ENCODE assay signal across 8 mouse cellular contexts in the genomic region with DNA sequence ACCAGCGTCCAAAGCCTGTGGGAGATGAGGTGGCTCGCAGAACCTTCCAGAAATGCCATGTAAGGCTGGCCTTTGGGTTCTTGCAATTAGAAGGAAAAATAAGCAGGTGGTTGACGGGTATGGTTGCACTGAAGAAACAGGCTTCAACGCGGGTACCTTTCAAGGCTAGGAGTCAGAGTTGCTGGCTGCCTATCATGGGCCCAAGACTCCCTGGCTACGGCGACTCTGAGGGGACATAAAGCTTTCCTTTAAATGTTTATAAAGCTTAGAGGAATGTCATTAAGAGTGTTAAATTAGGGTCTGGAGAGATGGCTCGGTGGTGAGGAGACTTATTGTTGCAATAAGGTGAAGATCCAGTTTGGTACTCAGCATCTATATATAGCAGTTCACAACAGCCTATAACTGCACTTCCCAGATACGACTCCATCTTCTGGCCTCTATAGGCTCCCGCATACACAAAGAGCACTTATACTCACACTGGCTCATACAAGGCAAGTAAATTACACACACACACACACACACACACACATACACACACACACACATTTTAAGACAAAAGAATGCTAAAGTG. TPM values are rescaled to one million over a fixed set of nuclear protein-coding genes. Genes with fewer than 3 reads are reported as not detected.
A peak's percentile ranks its signal among the peaks of the same experiment; 100 is the strongest.
DNase-seq lines count a peak whose midpoint lies in the region; ATAC-seq and TF ChIP-seq lines count a peak whose summit lies in the region.

No protein-coding gene starts in this region.

- H3K27ac ChIP-seq in heart, embryonic 13.5 days (replicated peaks): no peak overlapping the region; the same call in 1 of the 2 replicates
- 0 out of 2 replicates have a peak overlapping the region, but pooled peaks have one; percentile 33 for H3K27ac ChIP-seq in embryonic facial prominence, embryonic 14.5 days (replicated peaks; ENCODE audit: low read depth, low read length)
- no peak overlapping the region for H3K27ac ChIP-seq in limb, embryonic 14.5 days (replicated peaks; ENCODE audit: low read depth, low read length)
- no peak overlapping the region; the same call in 1 of the 2 replicates for H3K27ac ChIP-seq in small intestine, adult 2 months (ENCODE audit: insufficient read depth, low read depth, low read length)

- H3K36me3 ChIP-seq in heart, embryonic 13.5 days: no peaks in the 10 kb centered on the region
- no peaks in the 10 kb centered on the region for H3K36me3 ChIP-seq in C2C12 (ENCODE audit: control insufficient read depth, insufficient read depth)
- no peaks in the 10 kb centered on the region for H3K36me3 ChIP-seq in embryonic facial prominence, embryonic 14.5 days (ENCODE audit: control insufficient read depth, insufficient read depth, low read length)
- H3K36me3 ChIP-seq in limb, embryonic 14.5 days (ENCODE audit: control insufficient read depth, insufficient read depth, low read length): no peaks in the 10 kb centered on the region
- H3K36me3 ChIP-seq in small intestine, adult 2 months (ENCODE audit: control insufficient read depth, insufficient read depth, low read length): no peaks in the 10 kb centered on the region

- ATAC-seq in heart, embryonic 13.5 days (ENCODE audit: extremely low read depth, insufficient number of reproducible peaks, low FRiP score, low TSS enrichment): no peak
- peak; percentile 34; the same call in 1 of the 2 replicates for ATAC-seq in embryonic facial prominence, embryonic 14.5 days (ENCODE audit: low read depth)
- ATAC-seq in limb, embryonic 14.5 days (ENCODE audit: low FRiP score, low read depth): peak; percentile 61

- TF ChIP-seq CTCF in C2C12 (IDR thresholded peaks at IDR 0.05; ENCODE audit: control insufficient read depth, insufficient read depth, insufficient read length): no peak
- TF ChIP-seq CTCF in small intestine, adult 2 months (IDR thresholded peaks at IDR 0.05; ENCODE audit: extremely low read depth, insufficient read length, insufficient replicate concordance, low read depth, low read length): no peak

- peak overlapping the region; percentile 6 for H3ac ChIP-seq in C2C12 (ENCODE audit: control insufficient read depth, insufficient read length, low read depth)

- H3K4me2 ChIP-seq in heart, embryonic 13.5 days: peak overlapping the region; percentile 73
- peak overlapping the region; percentile 69 for H3K4me2 ChIP-seq in embryonic facial prominence, embryonic 14.5 days (ENCODE audit: low read depth, low read length)
- peak overlapping the region; percentile 69 for H3K4me2 ChIP-seq in limb, embryonic 14.5 days (replicated peaks; ENCODE audit: low read depth, low read length, severe bottlenecking)

- H3K79me2 ChIP-seq in C2C12 (ENCODE audit: control insufficient read depth, insufficient read depth): no peaks in the 10 kb centered on the region

- no peaks in the 10 kb centered on the region for H3K4me1 ChIP-seq in heart, embryonic 13.5 days
- H3K4me1 ChIP-seq in embryonic facial prominence, embryonic 14.5 days (ENCODE audit: control insufficient read depth, insufficient read depth, low read length): no peaks in the 10 kb centered on the region
- no peaks in the 10 kb centered on the region for H3K4me1 ChIP-seq in limb, embryonic 14.5 days (ENCODE audit: control insufficient read depth, insufficient read depth, low read length)
- no peaks in the 10 kb centered on the region for H3K4me1 ChIP-seq in small intestine, adult 2 months (ENCODE audit: control insufficient read depth, insufficient read depth, insufficient read length, low read length)

- 31% methylated on average over 10 of the region's 10 CpGs for WGBS in heart, embryonic 13.5 days
- 32% methylated on average over 10 of the region's 10 CpGs for WGBS in embryonic facial prominence, embryonic 14.5 days
- WGBS in limb, embryonic 14.5 days: 30% methylated on average over 10 of the region's 10 CpGs
- WGBS in small intestine, adult 2 months: 28% methylated on average over 10 of the region's 10 CpGs

- H3K4me3 ChIP-seq in heart, embryonic 13.5 days: peak overlapping the region; percentile 47
- H3K4me3 ChIP-seq in C2C12 (ENCODE audit: insufficient read depth, poor library complexity, severe bottlenecking): no peak overlapping the region
- peak overlapping the region; percentile 41 for H3K4me3 ChIP-seq in embryonic facial prominence, embryonic 14.5 days (ENCODE audit: low read depth, low read length)
- peak overlapping the region; percentile 39 for H3K4me3 ChIP-seq in limb, embryonic 14.5 days (replicated peaks; ENCODE audit: low read length)
- H3K4me3 ChIP-seq in small intestine, adult 2 months (ENCODE audit: low read depth, low read length): peak overlapping the region; percentile 35

- TF ChIP-seq POLR2A in limb, embryonic 14.5 days (IDR thresholded peaks at IDR 0.05; ENCODE audit: borderline replicate concordance, extremely low read depth, insufficient read depth, insufficient read length): no peak
- TF ChIP-seq POLR2A in small intestine, adult 2 months (IDR thresholded peaks at IDR 0.05; ENCODE audit: low read depth, low read length): no peak

- DNase-seq in heart, adult 18-20 months: no peak
- DNase-seq in embryonic facial prominence, embryonic 14.5 days (ENCODE audit: low spot score): peak; percentile 32
- peak; percentile 26 for DNase-seq in limb, embryonic 14.5 days (ENCODE audit: low spot score)
- DNase-seq in right cerebral cortex, postnatal 25 days: no peak
- no peak for DNase-seq in B cell, adult 2 months

- H3K27me3 ChIP-seq in heart, embryonic 13.5 days (replicated peaks): peaks cover 7% of the 10 kb centered on the region; the same call in 1 of the 2 replicates
- H3K27me3 ChIP-seq in C2C12 (ENCODE audit: control insufficient read depth, insufficient read depth, insufficient read length): no peaks in the 10 kb centered on the region
- H3K27me3 ChIP-seq in embryonic facial prominence, embryonic 14.5 days (replicated peaks; ENCODE audit: control insufficient read depth, insufficient read depth, low read length): no peaks in the 10 kb centered on the region; the same call in 1 of the 2 replicates
- no peaks in the 10 kb centered on the region for H3K27me3 ChIP-seq in limb, embryonic 14.5 days (ENCODE audit: control insufficient read depth, insufficient read depth, low read length)
- H3K27me3 ChIP-seq in small intestine, adult 2 months (ENCODE audit: control insufficient read depth, insufficient read depth, low read length): no peaks in the 10 kb centered on the region

- H3K9me3 ChIP-seq in heart, embryonic 13.5 days: no peaks in the 10 kb centered on the region
- H3K9me3 ChIP-seq in embryonic facial prominence, embryonic 14.5 days (ENCODE audit: control insufficient read depth, low read length): no peaks in the 10 kb centered on the region
- H3K9me3 ChIP-seq in limb, embryonic 14.5 days (ENCODE audit: control insufficient read depth, low read length): no peaks in the 10 kb centered on the region

- no peaks in the 10 kb centered on the region for H3K79me3 ChIP-seq in C2C12 (ENCODE audit: low read depth)

- H3K9ac ChIP-seq in heart, embryonic 13.5 days: peak overlapping the region; percentile 74
- peak overlapping the region; percentile 60; the same call in 1 of the 2 replicates for H3K9ac ChIP-seq in embryonic facial prominence, embryonic 14.5 days (ENCODE audit: low read depth, low read length)
- peak overlapping the region; percentile 58 for H3K9ac ChIP-seq in limb, embryonic 14.5 days (ENCODE audit: low read depth, low read length, severe bottlenecking)

TF ChIP-seq in C2C12, 6 proteins besides CTCF, POLR2A, EP300 and RAD21:
- TF ChIP-seq CEBPB (IDR thresholded peaks at IDR 0.05; ENCODE audit: low read depth) (no peak), MYOG (IDR thresholded peaks at IDR 0.05; ENCODE audit: control insufficient read depth, extremely low read depth, insufficient read length) (no peak), FOSL1 (IDR thresholded peaks at IDR 0.05; ENCODE audit: insufficient read depth, low read length, poor library complexity, severe bottlenecking) (no peak), MYOD1 (IDR thresholded peaks at IDR 0.05; ENCODE audit: control insufficient read depth, insufficient read length, low read depth) (no peak), USF1 (IDR thresholded peaks at IDR 0.05; ENCODE audit: low read depth) (no peak), MAX (IDR thresholded peaks at IDR 0.05) (no peak)

RNA-seq across cellular contexts. Expression of a gene that starts 21.9 kb away (rescaled TPM):
- not detected in 2 replicates for polyA plus RNA-seq in heart, embryonic 13.5 days (2015; fragmentation: Nextera tagmentation; extraction: Ambion mirVana)
- not detected for total RNA-seq in heart, adult 18-20 months (2021)
- polyA plus RNA-seq in C2C12 (2012; fragmentation: generic; extraction: Trizol): not detected
- polyA plus RNA-seq in embryonic facial prominence, embryonic 14.5 days (2014; fragmentation: Nextera tagmentation; extraction: Ambion mirVana): not detected in 2 replicates
- not detected in 2 replicates for polyA plus RNA-seq in limb, embryonic 14.5 days (2012; rRNA removed)
- polyA plus RNA-seq in limb, embryonic 14.5 days (2014; fragmentation: Nextera tagmentation; extraction: Ambion mirVana): not detected in 2 replicates
- not detected in 2 replicates for polyA plus RNA-seq in small intestine, adult 2 months (2012; rRNA removed)

Comparison
In these comparisons a context has a peak if more than half of its experiments do, and no peak if none do; other contexts are left out.
1. DNase-seq: peak in embryonic facial prominence, embryonic 14.5 days (single experiment) and limb, embryonic 14.5 days (single experiment); none in heart, adult 18-20 months (0 of 2), right cerebral cortex, postnatal 25 days (single experiment) and B cell, adult 2 months (0 of 2).
2. Peak in every context shown above with its lines, with median percentiles within 50 percentile points of each other: H3K4me2 ChIP-seq and H3K9ac ChIP-seq.